Mouse (Mus musculus) myocyte (in vitro differentiated cells): Measurements from ENCODE around the gene Ugt1a2.

Experiments used
- CEBPB ChIP-seq: IDR thresholded peaks from 2 replicates; pipeline ENCODE4 v1.6.1; 2011; ENCODE audit warnings: mild to moderate bottlenecking, moderate library complexity; ENCODE audit not compliant: poor library complexity, insufficient read depth, severe bottlenecking
- E2F4 ChIP-seq: IDR thresholded peaks from one replicate; pipeline ENCODE4 v1.6.1; 2011; ENCODE audit warnings: mild to moderate bottlenecking, control low read depth, moderate library complexity; ENCODE audit not compliant: insufficient read depth
- MAX ChIP-seq: IDR thresholded peaks from one replicate; pipeline ENCODE4 v1.6.1; 2011; ENCODE audit warnings: low read depth, mild to moderate bottlenecking, control low read depth
- POLR2A ChIP-seq: IDR thresholded peaks from one replicate; pipeline ENCODE4 v1.6.1; 2011; ENCODE audit warnings: low read depth, mild to moderate bottlenecking, control low read depth, moderate library complexity; ENCODE audit not compliant: insufficient read length
- POLR2AphosphoS2 ChIP-seq: IDR thresholded peaks from one replicate; pipeline ENCODE4 v1.6.1; 2011; ENCODE audit warnings: low read depth, control low read depth; ENCODE audit not compliant: insufficient read length
- TCF12 ChIP-seq: IDR thresholded peaks from one replicate; pipeline ENCODE4 v1.6.1; 2011; ENCODE audit warnings: mild to moderate bottlenecking, control low read depth; ENCODE audit not compliant: poor library complexity, insufficient read depth, severe bottlenecking
- USF1 ChIP-seq: IDR thresholded peaks from one replicate; pipeline ENCODE4 v1.6.1; 2011; ENCODE audit warnings: low read depth, mild to moderate bottlenecking, control low read depth, moderate library complexity

DNA sequence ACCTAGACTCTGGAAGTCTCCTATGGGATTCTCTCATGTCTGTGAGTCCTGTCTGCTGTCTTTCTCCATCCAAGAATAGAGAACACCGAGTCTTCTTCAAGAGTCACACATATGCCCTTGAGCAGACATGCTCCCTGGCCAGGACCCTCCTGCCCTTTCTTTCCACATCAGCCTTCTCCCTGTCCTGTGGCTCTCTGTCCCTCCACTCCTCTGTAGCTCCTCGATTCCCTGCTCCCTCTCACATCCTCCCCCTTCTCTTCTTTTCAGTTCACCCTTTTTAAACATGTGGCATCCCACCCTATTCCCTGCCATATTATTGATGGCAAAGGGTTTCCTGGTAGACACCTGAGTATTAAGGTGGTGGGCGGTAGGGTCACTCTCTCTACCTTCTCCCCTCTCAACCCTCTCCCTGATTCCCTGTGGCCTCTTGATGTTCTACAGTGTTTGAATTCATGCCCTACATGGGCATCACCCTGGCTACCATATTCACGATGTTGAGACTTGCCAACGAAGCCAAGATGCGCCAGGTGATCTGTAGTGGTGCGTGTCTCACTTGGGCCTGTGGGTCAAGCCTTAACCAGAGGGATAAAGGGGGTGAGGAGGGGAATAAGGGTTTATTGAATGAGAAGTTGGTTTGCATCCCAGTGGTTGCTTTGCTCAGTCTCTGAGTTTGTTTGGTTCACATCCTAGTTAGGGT is 31.6 kb downstream of the Ugt1a2 start:
- TF ChIP-seq E2F4 (no peak), CEBPB (no peak), MAX (no peak), POLR2AphosphoS2 (no peak), POLR2A (no peak), USF1 (no peak), TCF12 (no peak)
